Mouse (Mus musculus) G1E (cell line): ENCODE measurements around the gene Cenpp.

Source experiments
- CTCF ChIP-seq: IDR thresholded peaks from 2 replicates; pipeline ENCODE4 v1.5.1; 2012; ENCODE audit warnings: low read depth, low read length, inconsistent platforms, mixed read lengths
- GATA1 ChIP-seq: IDR thresholded peaks from 2 replicates; pipeline ENCODE4 v1.6.1; 2012; ENCODE audit warnings: borderline replicate concordance, low read length, inconsistent platforms, mixed read lengths

GRCm38 (mm10) chr13:49607714-49608113, 44.9 kb downstream of the Cenpp start, which contains the start of gene Ogn:
- TF ChIP-seq CTCF (no peak), GATA1 (no peak)
